Mouse (Mus musculus) liver, embryonic 15.5 days (tissue): ENCODE data around the gene Vmn1r80. TPM values are rescaled to one million over a fixed set of nuclear protein-coding genes. Genes with fewer than 3 reads are reported as not detected.
"Not testable (repeated sequence)": the region's sequence is repeated elsewhere in the genome, so short reads cannot be mapped to it uniquely, and the experiment has no call there.

Experiments
- ATAC-seq: fragments of 200-750 bp; cut with Nextera tagmentation; 2 replicates; pipeline ENCODE4 v1.8.0; 2017; ENCODE audit warnings: moderate number of reproducible peaks, mild to moderate bottlenecking, moderate library complexity; ENCODE audit not compliant: insufficient read depth
- H3K27ac ChIP-seq: fragments of 300-500 bp; sonication (generic); replicated peaks from 2 replicates; pipeline ENCODE4 v1.5.1; 2015; ENCODE audit warnings: mild to moderate bottlenecking, inconsistent platforms
- H3K27me3 ChIP-seq: fragments of 300-500 bp; sonication (generic); 2 replicates; pipeline ENCODE4 v1.6.1; 2015; ENCODE audit warnings: mild to moderate bottlenecking, inconsistent platforms
- H3K36me3 ChIP-seq: fragments of 300-500 bp; sonication (generic); replicated peaks from 2 replicates; pipeline ENCODE4 v1.6.1; 2015; ENCODE audit warnings: moderate library complexity, mild to moderate bottlenecking, inconsistent platforms
- H3K4me1 ChIP-seq: fragments of 300-500 bp; sonication (generic); replicated peaks from 2 replicates; pipeline ENCODE4 v1.6.1; 2015; ENCODE audit warnings: inconsistent platforms
- H3K4me2 ChIP-seq: fragments of 300-500 bp; sonication (generic); 2 replicates; pipeline ENCODE4 v1.6.1; 2015; ENCODE audit warnings: moderate library complexity, mild to moderate bottlenecking, inconsistent platforms
- H3K4me3 ChIP-seq: fragments of 300-500 bp; sonication (generic); replicated peaks from 2 replicates; pipeline ENCODE4 v1.5.1; 2015; ENCODE audit warnings: mild to moderate bottlenecking, inconsistent platforms
- H3K9ac ChIP-seq: fragments of 300-500 bp; sonication (generic); 2 replicates; pipeline ENCODE4 v1.6.1; 2015; ENCODE audit warnings: moderate library complexity, mild to moderate bottlenecking, inconsistent platforms
- H3K9me3 ChIP-seq: fragments of 300-500 bp; sonication (generic); replicated peaks from 2 replicates; pipeline ENCODE4 v1.6.1; 2016; ENCODE audit warnings: inconsistent platforms
- WGBS: fragments of 180-500 bp; shearing (Covaris S2); methylation state at CpG from one replicate; pipeline ENCODE4 v1.1.7; 2015; ENCODE audit warnings: mixed read lengths; ENCODE audit not compliant: insufficient replicate concordance; 5-methylcytosine and 5-hydroxymethylcytosine counted together
- polyA plus RNA-seq: library from polyadenylated mRNA; unstranded; fragments of >200 nt; fragmentation: Nextera tagmentation; extraction: Ambion mirVana; gene quantifications from 2 replicates; pipeline ENCODE4 v1.2.1, GENCODE M21; 2015

The Vmn1r80 gene
- polyA plus RNA-seq: not detected in 2 replicates

GRCm38 (mm10) chr7:12188986-12189385, at the start of gene Vmn1r80:
Vmn1r80 (plus strand) TSS chr7:12189286.
- no peaks in the 10 kb centered on the region for H3K4me1 ChIP-seq
- H3K27me3 ChIP-seq: no peaks in the 10 kb centered on the region
- 50% methylated on average over 1 of the region's 1 CpGs for WGBS
- no peaks in the 10 kb centered on the region for H3K36me3 ChIP-seq
- no peaks in the 10 kb centered on the region for H3K9me3 ChIP-seq
- no peak within 1 kb of the TSS for H3K4me3 ChIP-seq
- no peak for ATAC-seq
- H3K9ac ChIP-seq: no peak within 1 kb of the TSS
- H3K27ac ChIP-seq: no peak within 1 kb of the TSS
- H3K4me2 ChIP-seq: no peak within 1 kb of the TSS

- H3K27me3 ChIP-seq: no peaks in the 10 kb centered on the region
- H3K36me3 ChIP-seq: no peaks in the 10 kb centered on the region
- WGBS: 42% methylated on average over 2 of the region's 2 CpGs
- no peaks in the 10 kb centered on the region for H3K9me3 ChIP-seq
- ATAC-seq: no peak
- no peak within 1 kb of the TSS for H3K27ac ChIP-seq
- no peak within 1 kb of the TSS for H3K4me3 ChIP-seq
- H3K4me1 ChIP-seq: no peaks in the 10 kb centered on the region
- H3K9ac ChIP-seq: no peak within 1 kb of the TSS
- no peak within 1 kb of the TSS for H3K4me2 ChIP-seq
Measured at GRCm38 (mm10) chr7:12149957-12150356, 39.1 kb upstream of the Vmn1r80 start, which contains the start of gene Vmn1r78. Vmn1r78 (plus strand) TSS chr7:12150257.

- not testable (repeated sequence) for H3K36me3 ChIP-seq, H3K4me2 ChIP-seq, H3K9ac ChIP-seq, H3K27me3 ChIP-seq, H3K4me1 ChIP-seq, H3K27ac ChIP-seq, H3K4me3 ChIP-seq, H3K9me3 ChIP-seq, ATAC-seq
- 29% methylated on average over 1 of the region's 1 CpGs for WGBS
Measured at GRCm38 (mm10) chr7:12156463-12156862, 32.6 kb upstream of the Vmn1r80 start.

- H3K27me3 ChIP-seq, H3K4me1 ChIP-seq, H3K9me3 ChIP-seq, H3K36me3 ChIP-seq, ATAC-seq, H3K9ac ChIP-seq, H3K4me2 ChIP-seq, H3K27ac ChIP-seq, H3K4me3 ChIP-seq: not testable (repeated sequence)
Measured at GRCm38 (mm10) chr7:12170979-12171378, 18.1 kb upstream of the Vmn1r80 start, which contains the start of gene Vmn1r79. Vmn1r79 (plus strand) TSS chr7:12171279.

GRCm38 (mm10) chr7:12172926-12173325, 16.2 kb upstream of the Vmn1r80 start:
- WGBS: 48% methylated on average over 2 of the region's 2 CpGs
- not testable (repeated sequence) for H3K27ac ChIP-seq, H3K36me3 ChIP-seq, H3K9ac ChIP-seq, H3K4me1 ChIP-seq, H3K9me3 ChIP-seq, H3K27me3 ChIP-seq, ATAC-seq, H3K4me2 ChIP-seq, H3K4me3 ChIP-seq

GRCm38 (mm10) chr7:12204141-12204540, 15.1 kb downstream of the Vmn1r80 start:
- Histone ChIP-seq H3K27me3 (no peaks in the 10 kb centered on the region), H3K4me3 (no peak overlapping the region), H3K36me3 (no peaks in the 10 kb centered on the region), H3K9ac (no peak overlapping the region), H3K27ac (no peak overlapping the region), H3K4me2 (no peak overlapping the region), H3K9me3 (0 out of 2 replicates have a peak, but pooled peaks cover 3% of the 10 kb centered on the region), H3K4me1 (no peaks in the 10 kb centered on the region)
- ATAC-seq: no peak
- WGBS: 44% methylated on average over 2 of the region's 2 CpGs

Other genes with a start within 250 kb of the Vmn1r80 start
- gene Vmn1r77, start 152.5 kb upstream of the Vmn1r80 start, polyA plus RNA-seq: not detected in 2 replicates
- not detected in 2 replicates for gene Vmn1r78, start 39.0 kb upstream of the Vmn1r80 start, polyA plus RNA-seq
- not detected in 2 replicates for gene Vmn1r79, start 18.0 kb upstream of the Vmn1r80 start, polyA plus RNA-seq
- not detected in 2 replicates for gene Vmn1r81, start 79.0 kb downstream of the Vmn1r80 start, polyA plus RNA-seq
- not detected in 2 replicates for gene Vmn1r82, start 111.1 kb downstream of the Vmn1r80 start, polyA plus RNA-seq
- gene Vmn1r83, start 140.2 kb downstream of the Vmn1r80 start, polyA plus RNA-seq: not detected in 2 replicates
- gene Vmn1r84, start 180.0 kb downstream of the Vmn1r80 start, polyA plus RNA-seq: not detected in 2 replicates
- 0.50 and 0.67 TPM in 2 replicates for gene Zfp551, start 233.5 kb downstream of the Vmn1r80 start, polyA plus RNA-seq